Comparison of ENCODE assay signal across 8 mouse cellular contexts in genomic region chr2:11552297-11552821, GRCm38 (mm10). TPM values are rescaled to one million over a fixed set of nuclear protein-coding genes. Genes with fewer than 3 reads are reported as not detected.
DNase-seq lines count a peak whose midpoint lies in the region; ATAC-seq lines count a peak whose summit lies in the region.

No protein-coding gene starts in this region.

- no peaks in the 10 kb centered on the region for H3K9me3 ChIP-seq in neural tube, embryonic 11.5 days (ENCODE audit: control insufficient read depth, low read length)
- no peaks in the 10 kb centered on the region for H3K9me3 ChIP-seq in hindbrain, embryonic 10.5 days
- no peaks in the 10 kb centered on the region for H3K9me3 ChIP-seq in limb, embryonic 12.5 days

- peak overlapping the region; percentile 98; the same call in 1 of the 2 replicates for H3K4me2 ChIP-seq in neural tube, embryonic 11.5 days (ENCODE audit: low read depth)
- peak overlapping the region; percentile 96 for H3K4me2 ChIP-seq in limb, embryonic 12.5 days

- H3K27ac ChIP-seq in neural tube, embryonic 11.5 days (ENCODE audit: low read depth, low read length), result no peak overlapping the region
- no peak overlapping the region for H3K27ac ChIP-seq in hindbrain, embryonic 10.5 days
- H3K27ac ChIP-seq in limb, embryonic 12.5 days, result no peak overlapping the region

- no peak overlapping the region for H3K4me3 ChIP-seq in neural tube, embryonic 11.5 days (ENCODE audit: low read depth, low read length)
- peak overlapping the region; percentile 26; the same call in 1 of the 2 replicates for H3K4me3 ChIP-seq in hindbrain, embryonic 10.5 days
- H3K4me3 ChIP-seq in limb, embryonic 12.5 days (replicated peaks), result peak overlapping the region; percentile 57

- no peaks in the 10 kb centered on the region for H3K36me3 ChIP-seq in neural tube, embryonic 11.5 days (ENCODE audit: control insufficient read depth, insufficient read depth, low read length)
- no peaks in the 10 kb centered on the region for H3K36me3 ChIP-seq in hindbrain, embryonic 10.5 days
- no peaks in the 10 kb centered on the region for H3K36me3 ChIP-seq in limb, embryonic 12.5 days

- WGBS in neural tube, embryonic 11.5 days, result 7% methylated on average over 9 of the region's 9 CpGs
- WGBS in hindbrain, embryonic 10.5 days, result 6% methylated on average over 9 of the region's 9 CpGs
- WGBS in limb, embryonic 12.5 days, result 1% methylated on average over 9 of the region's 9 CpGs

- peaks cover 26% of the 10 kb centered on the region for H3K27me3 ChIP-seq in neural tube, embryonic 11.5 days (ENCODE audit: control insufficient read depth, insufficient read depth, low read length)
- peaks cover 57% of the 10 kb centered on the region for H3K27me3 ChIP-seq in hindbrain, embryonic 10.5 days (ENCODE audit: insufficient read depth, poor library complexity, severe bottlenecking)
- peaks cover 53% of the 10 kb centered on the region for H3K27me3 ChIP-seq in limb, embryonic 12.5 days

- H3K9ac ChIP-seq in neural tube, embryonic 11.5 days (ENCODE audit: low read length), result no peak overlapping the region
- no peak overlapping the region for H3K9ac ChIP-seq in limb, embryonic 12.5 days (replicated peaks)

- H3K4me1 ChIP-seq in neural tube, embryonic 11.5 days (ENCODE audit: control insufficient read depth, insufficient read depth, low read length), result 0 out of 2 replicates have a peak, but pooled peaks cover 3% of the 10 kb centered on the region
- peaks cover 24% of the 10 kb centered on the region for H3K4me1 ChIP-seq in hindbrain, embryonic 10.5 days (replicated peaks)
- peaks cover 15% of the 10 kb centered on the region for H3K4me1 ChIP-seq in limb, embryonic 12.5 days (replicated peaks)

- no peak for ATAC-seq in neural tube, embryonic 11.5 days (ENCODE audit: insufficient read depth, low FRiP score, low TSS enrichment)
- peak; percentile 53; the same call in 1 of the 2 replicates for ATAC-seq in limb, embryonic 12.5 days (ENCODE audit: insufficient number of reproducible peaks, insufficient read depth, low FRiP score, low TSS enrichment, low read depth)

- no peak for DNase-seq in neural tube, embryonic 11.5 days (ENCODE audit: low spot score)
- DNase-seq in neural tube, embryonic 10.5 days (ENCODE audit: extremely low spot score, low spot score), result no peak
- peak; percentile 9 for DNase-seq in hindbrain, embryonic 10.5 days (ENCODE audit: low spot score)
- DNase-seq in spleen, adult 18-20 months, result peak; percentile 22 to 33
- no peak for DNase-seq in layer of hippocampus, postnatal 25 days (ENCODE audit: extremely low spot score in 1 of 2, low spot score in 1 of 2)
- DNase-seq in cerebellum, postnatal 25 days, result no peak
- DNase-seq in lung, postnatal 4 days, result no peak

RNA-seq across cellular contexts. Expression of gene Pfkfb3, which starts 1.5 kb away (rescaled TPM):
- 15.9 and 18.6 TPM in 2 replicates for polyA plus RNA-seq in neural tube, embryonic 11.5 days (2014; fragmentation: Nextera tagmentation; extraction: Ambion mirVana)
- polyA plus RNA-seq in hindbrain, embryonic 10.5 days (2016; fragmentation: Nextera tagmentation; extraction: Ambion mirVana), result 14.8 and 15.4 TPM in 2 replicates
- polyA plus RNA-seq in limb, embryonic 12.5 days (2016; fragmentation: Nextera tagmentation; extraction: Ambion mirVana), result 15.7 and 15.9 TPM in 2 replicates
- total RNA-seq in layer of hippocampus, postnatal 25 days (2021), result 10 to 100 TPM; 31.2 to 34.8 TPM

RNA-seq across cellular contexts. Expression of gene Rbm17, which starts 51.6 kb away (rescaled TPM):
- polyA plus RNA-seq in neural tube, embryonic 11.5 days (2014; fragmentation: Nextera tagmentation; extraction: Ambion mirVana), result 188 and 192 TPM in 2 replicates
- 160 and 195 TPM in 2 replicates for polyA plus RNA-seq in hindbrain, embryonic 10.5 days (2016; fragmentation: Nextera tagmentation; extraction: Ambion mirVana)
- polyA plus RNA-seq in limb, embryonic 12.5 days (2016; fragmentation: Nextera tagmentation; extraction: Ambion mirVana), result 189 and 193 TPM in 2 replicates
- 10 to 100 TPM; 83.5 to 87.1 TPM for total RNA-seq in layer of hippocampus, postnatal 25 days (2021)

Comparison
In these comparisons a context has a peak if more than half of its experiments do, and no peak if none do; other contexts are left out.
1. DNase-seq: peak in hindbrain, embryonic 10.5 days (single experiment) and spleen, adult 18-20 months (2 of 2); none in neural tube, embryonic 11.5 days (single experiment), neural tube, embryonic 10.5 days (single experiment), layer of hippocampus, postnatal 25 days (0 of 2), cerebellum, postnatal 25 days (0 of 2) and lung, postnatal 4 days (0 of 2).